Mouse (Mus musculus): ENCODE results near the gene Large1.

GRCm38 (mm10) chr8:73355979-73356378, 2.6 kb upstream of the Large1 start:
- TF ChIP-seq EP300 (IDR thresholded peaks at IDR 0.05; ENCODE audit: low read depth) (no peak), CTCF (IDR thresholded peaks at IDR 0.05; ENCODE audit: low read depth) (peak; percentile 66)
